Mouse (Mus musculus): ENCODE measurements at regions not wholly inside any gene's neighbourhood (a gene's known extent, or its start where the extent isn't known, plus 50 kb on each side); places are given as distances from the start of the nearest gene placed in this dataset.

GRCm38 (mm10) chr14:58392055-58392726, 321.8 kb downstream of the Fgf9 start:
- TF ChIP-seq EP300 (IDR thresholded peaks at IDR 0.05; ENCODE audit: low read depth), result no peak
- no peak for TF ChIP-seq CTCF (IDR thresholded peaks at IDR 0.05; ENCODE audit: low read depth)
